Mouse (Mus musculus) forebrain, embryonic 14.5 days (tissue): ENCODE measurements around the gene Slc37a4. TPM values are rescaled to one million over a fixed set of nuclear protein-coding genes. Genes with fewer than 3 reads are reported as not detected.
A peak's percentile ranks its signal among the peaks of the same experiment; 100 is the strongest.

Source experiments
- ATAC-seq: fragments of 200-750 bp; cut with Nextera tagmentation; 2 replicates; pipeline ENCODE4 v1.8.0; 2017; ENCODE audit warnings: mild to moderate bottlenecking, moderate library complexity
- DNase-seq: peaks from one replicate; pipeline ENCODE4 v3.0.0-alpha.2; 2015; ENCODE audit warnings: low spot score
- H3K27ac ChIP-seq: fragments of 300-500 bp; sonication (generic); 2 replicates; pipeline ENCODE4 v1.5.1; 2014; ENCODE audit warnings: low read depth, mild to moderate bottlenecking, control low read depth, low read length, moderate library complexity
- H3K27me3 ChIP-seq: fragments of 300-500 bp; sonication (generic); replicated peaks from 2 replicates; pipeline ENCODE4 v1.6.1; 2014; ENCODE audit warnings: low read length, control low read depth, mixed read lengths; ENCODE audit not compliant: control insufficient read depth, insufficient read depth
- H3K36me3 ChIP-seq: fragments of 300-500 bp; sonication (generic); 2 replicates; pipeline ENCODE4 v1.6.1; 2014; ENCODE audit warnings: low read length, control low read depth; ENCODE audit not compliant: control insufficient read depth, insufficient read depth
- H3K4me1 ChIP-seq: fragments of 300-500 bp; sonication (generic); 2 replicates; pipeline ENCODE4 v1.6.1; 2014; ENCODE audit warnings: antibody characterized with exemption, low read length, control low read depth; ENCODE audit not compliant: control insufficient read depth, insufficient read depth
- H3K4me2 ChIP-seq: fragments of 300-500 bp; sonication (generic); 2 replicates; pipeline ENCODE4 v1.6.1; 2014; ENCODE audit warnings: mild to moderate bottlenecking, control low read depth, low read length
- H3K4me3 ChIP-seq: fragments of 300-500 bp; sonication (generic); 2 replicates; pipeline ENCODE4 v1.5.1; 2014; ENCODE audit warnings: low read depth, low read length, control low read depth
- H3K9ac ChIP-seq: fragments of 300-500 bp; sonication (generic); 2 replicates; pipeline ENCODE4 v1.6.1; 2014; ENCODE audit warnings: mild to moderate bottlenecking, low read length, control low read depth, moderate library complexity
- H3K9me3 ChIP-seq: fragments of 300-500 bp; sonication (generic); replicated peaks from 2 replicates; pipeline ENCODE4 v1.6.1; 2016; ENCODE audit warnings: low read length, control low read depth, mixed read lengths; ENCODE audit not compliant: control insufficient read depth
- WGBS: fragments of 180-500 bp; shearing (Covaris S2); extraction: QIAGEN DNeasy Blood & Tissue Kit; methylation state at CpG from one replicate; pipeline ENCODE4 v1.1.7; 2014; 5-methylcytosine and 5-hydroxymethylcytosine counted together
- polyA plus RNA-seq: library from polyadenylated mRNA; unstranded; fragments of >200 nt; fragmentation: Nextera tagmentation; extraction: Ambion mirVana; gene quantifications from 2 replicates; pipeline ENCODE4 v1.2.1, GENCODE M21; 2014

The Slc37a4 gene
- polyA plus RNA-seq, 1 experiment from 2014 or later, result 39.5 TPM

- WGBS, result 85% methylated on average over 3 of the region's 3 CpGs
- H3K27ac ChIP-seq, result no peak overlapping the region
- H3K36me3 ChIP-seq, result peaks cover 97% of the 10 kb centered on the region
- H3K27me3 ChIP-seq, result no peaks in the 10 kb centered on the region
- H3K9ac ChIP-seq, result no peak overlapping the region
- H3K4me2 ChIP-seq, result no peak overlapping the region
- no peak overlapping the region for H3K4me3 ChIP-seq
- ATAC-seq (no peak), DNase-seq (no peak)
- H3K9me3 ChIP-seq, result no peaks in the 10 kb centered on the region
- H3K4me1 ChIP-seq, result no peaks in the 10 kb centered on the region
Observed at GRCm38 (mm10) chr9:44387221-44387620, 9.4 kb upstream of the Slc37a4 start.

GRCm38 (mm10) chr9:44389273-44389672 is 7.4 kb upstream of the Slc37a4 start:
- ATAC-seq (no peak), DNase-seq (peak; percentile 59)
- Histone ChIP-seq H3K4me2 (no peak overlapping the region), H3K4me3 (no peak overlapping the region), H3K9me3 (no peaks in the 10 kb centered on the region), H3K9ac (no peak overlapping the region), H3K36me3 (peaks cover 83% of the 10 kb centered on the region), H3K4me1 (no peaks in the 10 kb centered on the region), H3K27me3 (no peaks in the 10 kb centered on the region), H3K27ac (no peak overlapping the region)
- WGBS, result 61% methylated on average over 8 of the region's 8 CpGs

GRCm38 (mm10) chr9:44391466-44391865 is 5.2 kb upstream of the Slc37a4 start:
- Histone ChIP-seq H3K4me1 (no peaks in the 10 kb centered on the region), H3K36me3 (peaks cover 61% of the 10 kb centered on the region), H3K27me3 (no peaks in the 10 kb centered on the region), H3K9me3 (no peaks in the 10 kb centered on the region), H3K27ac (no peak overlapping the region; the same call in 1 of the 2 replicates), H3K4me2 (no peak overlapping the region), H3K9ac (no peak overlapping the region), H3K4me3 (no peak overlapping the region)
- DNase-seq (peak; percentile 72), ATAC-seq (peak; percentile 61; the same call in 1 of the 2 replicates)
- WGBS, result 32% methylated on average over 4 of the region's 4 CpGs

- no peak for DNase-seq
- Histone ChIP-seq H3K9ac (peak overlapping the region; percentile 4; the same call in 1 of the 2 replicates), H3K9me3 (no peaks in the 10 kb centered on the region), H3K36me3 (peaks cover 40% of the 10 kb centered on the region), H3K27ac (no peak overlapping the region), H3K4me1 (0 out of 2 replicates have a peak, but pooled peaks cover 6% of the 10 kb centered on the region), H3K4me2 (peak overlapping the region; percentile 71), H3K4me3 (peak overlapping the region; percentile 66), H3K27me3 (no peaks in the 10 kb centered on the region)
- WGBS, result 15% methylated on average over 4 of the region's 4 CpGs
- ATAC-seq, result no peak
Observed at GRCm38 (mm10) chr9:44398087-44398486, 1.4 kb downstream of the Slc37a4 start.

- Histone ChIP-seq H3K27me3 (no peaks in the 10 kb centered on the region), H3K9ac (0 out of 2 replicates have a peak overlapping the region, but pooled peaks have one; percentile 4), H3K4me3 (peak overlapping the region; percentile 66; the same call in 1 of the 2 replicates), H3K4me1 (0 out of 2 replicates have a peak, but pooled peaks cover 6% of the 10 kb centered on the region), H3K9me3 (no peaks in the 10 kb centered on the region), H3K36me3 (peaks cover 45% of the 10 kb centered on the region), H3K4me2 (peak overlapping the region; percentile 71), H3K27ac (no peak overlapping the region)
- no peak for ATAC-seq
- WGBS, result 84% methylated on average over 9 of the region's 9 CpGs
- DNase-seq, result no peak
Observed at GRCm38 (mm10) chr9:44398551-44398950, 1.9 kb downstream of the Slc37a4 start.

GRCm38 (mm10) chr9:44399114-44399794 is 2.6 kb downstream of the Slc37a4 start:
- no peak overlapping the region for H3K9ac ChIP-seq
- no peaks in the 10 kb centered on the region for H3K27me3 ChIP-seq
- H3K4me3 ChIP-seq, result no peak overlapping the region
- no peak for DNase-seq
- H3K36me3 ChIP-seq, result peaks cover 52% of the 10 kb centered on the region
- 0 out of 2 replicates have a peak, but pooled peaks cover 6% of the 10 kb centered on the region for H3K4me1 ChIP-seq
- 88% methylated on average over 13 of the region's 13 CpGs for WGBS
- H3K27ac ChIP-seq, result no peak overlapping the region
- no peaks in the 10 kb centered on the region for H3K9me3 ChIP-seq
- ATAC-seq, result no peak
- no peak overlapping the region for H3K4me2 ChIP-seq

GRCm38 (mm10) chr9:44399795-44400114 is 3.1 kb downstream of the Slc37a4 start:
- Histone ChIP-seq H3K36me3 (peaks cover 57% of the 10 kb centered on the region), H3K9ac (no peak overlapping the region), H3K4me1 (0 out of 2 replicates have a peak, but pooled peaks cover 6% of the 10 kb centered on the region), H3K27me3 (no peaks in the 10 kb centered on the region), H3K4me3 (no peak overlapping the region), H3K4me2 (no peak overlapping the region), H3K9me3 (no peaks in the 10 kb centered on the region), H3K27ac (no peak overlapping the region)
- DNase-seq (no peak), ATAC-seq (no peak)
- 91% methylated on average over 6 of the region's 6 CpGs for WGBS

GRCm38 (mm10) chr9:44401081-44401480 is 4.4 kb downstream of the Slc37a4 start:
- ATAC-seq (no peak), DNase-seq (no peak)
- Histone ChIP-seq H3K4me1 (peaks cover 8% of the 10 kb centered on the region), H3K4me2 (no peak overlapping the region), H3K27ac (no peak overlapping the region), H3K4me3 (no peak overlapping the region), H3K9me3 (no peaks in the 10 kb centered on the region), H3K27me3 (no peaks in the 10 kb centered on the region), H3K36me3 (peaks cover 66% of the 10 kb centered on the region), H3K9ac (no peak overlapping the region)
- WGBS, result 84% methylated on average over 4 of the region's 4 CpGs

- no peak for ATAC-seq
- Histone ChIP-seq H3K4me2 (no peak overlapping the region), H3K27me3 (no peaks in the 10 kb centered on the region), H3K36me3 (peaks cover 67% of the 10 kb centered on the region), H3K4me3 (no peak overlapping the region), H3K9me3 (no peaks in the 10 kb centered on the region), H3K9ac (no peak overlapping the region), H3K27ac (no peak overlapping the region), H3K4me1 (peaks cover 10% of the 10 kb centered on the region)
- WGBS, result 91% methylated on average over 3 of the region's 3 CpGs
- DNase-seq, result no peak
Observed at GRCm38 (mm10) chr9:44405011-44405410, 8.4 kb downstream of the Slc37a4 start.
